Mouse (Mus musculus) bone marrow macrophage, adult 2 months (primary cell): ENCODE data around the gene Rad51b. TPM values are rescaled to one million over a fixed set of nuclear protein-coding genes. Genes with fewer than 3 reads are reported as not detected.

ENCODE experiments used
- H3K27ac ChIP-seq: 2 replicates; pipeline ENCODE4 v1.5.1; 2012; ENCODE audit warnings: low read depth, low read length; ENCODE audit not compliant: insufficient read depth
- H3K4me1 ChIP-seq: 2 replicates; pipeline ENCODE4 v1.6.1; 2012; ENCODE audit warnings: low read length; ENCODE audit not compliant: control insufficient read depth, insufficient read depth
- H3K4me3 ChIP-seq: 2 replicates; pipeline ENCODE4 v1.5.1; 2012; ENCODE audit warnings: mild to moderate bottlenecking, low read length, moderate library complexity; ENCODE audit not compliant: insufficient read depth
- CTCF ChIP-seq: IDR thresholded peaks from 2 replicates; pipeline ENCODE4 v1.5.1; 2012; ENCODE audit warnings: low read depth, mild to moderate bottlenecking, low read length, moderate library complexity
- POLR2A ChIP-seq: IDR thresholded peaks from 2 replicates; pipeline ENCODE4 v1.6.1; 2012; ENCODE audit warnings: mild to moderate bottlenecking, low read depth, low read length, borderline replicate concordance
- polyA plus RNA-seq: library from polyadenylated mRNA; stranded (reverse); fragments of >200 nt; gene quantifications from 2 replicates; pipeline ENCODE4 v1.2.4, GENCODE M21; 2012; ENCODE audit not compliant: missing spikeins, insufficient read depth, insufficient read length

Rad51b gene
- polyA plus RNA-seq, 1 experiment: 2.8 TPM

DNA sequence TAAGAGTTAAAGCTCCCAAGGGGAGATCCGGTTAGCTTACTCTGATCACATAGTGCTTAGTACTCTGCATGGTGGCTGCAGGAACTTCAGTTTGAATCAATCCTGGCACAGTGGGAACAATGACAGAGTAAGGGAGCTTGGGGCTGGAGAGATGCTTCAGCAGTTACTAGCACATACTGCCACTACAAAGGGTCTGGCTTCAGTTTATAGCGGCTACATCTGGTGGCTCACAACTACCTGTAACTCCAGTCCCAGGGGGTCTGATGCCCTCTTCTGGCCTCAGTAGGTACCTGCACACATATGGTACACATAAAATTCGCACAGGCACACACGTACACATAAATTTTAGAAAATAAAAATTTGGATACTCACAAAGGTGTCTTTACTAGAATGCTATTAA is 555.5 kb downstream of the Rad51b start:
- H3K27ac ChIP-seq: no peak overlapping the region
- no peak overlapping the region for H3K4me3 ChIP-seq
- TF ChIP-seq CTCF (no peak), POLR2A (no peak)
- H3K4me1 ChIP-seq: peaks cover 7% of the 10 kb centered on the region

DNA sequence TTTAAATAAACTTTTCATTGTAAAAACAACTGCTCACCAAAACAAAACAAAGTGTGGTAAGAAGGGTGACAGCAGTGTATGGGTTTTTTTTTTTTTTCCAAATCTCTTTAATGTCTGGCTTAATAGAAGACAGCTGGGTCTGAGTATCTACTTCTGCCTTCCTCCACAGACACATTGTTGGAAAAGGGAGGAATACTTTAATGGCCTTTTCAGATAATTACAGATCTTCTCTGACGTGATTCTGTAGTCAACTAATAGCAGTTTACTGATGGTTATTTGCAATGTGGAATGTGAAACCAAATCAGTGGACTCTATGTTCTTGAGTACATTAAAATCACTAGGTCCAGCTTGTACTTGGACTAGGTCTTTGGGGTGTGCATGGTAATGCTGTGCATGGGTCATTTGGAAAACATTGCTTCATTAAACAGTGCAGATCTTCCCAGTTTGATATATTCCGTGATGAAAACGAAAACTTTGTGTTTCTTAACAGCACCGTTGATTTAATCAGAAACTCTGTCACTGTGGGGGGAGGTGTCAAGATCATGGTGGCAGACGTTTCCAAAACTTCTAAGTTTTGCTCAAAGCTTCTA is 556.9 kb downstream of the Rad51b start:
- H3K4me1 ChIP-seq: peaks cover 7% of the 10 kb centered on the region
- TF ChIP-seq POLR2A (no peak), CTCF (no peak)
- no peak overlapping the region for H3K4me3 ChIP-seq
- no peak overlapping the region for H3K27ac ChIP-seq

DNA sequence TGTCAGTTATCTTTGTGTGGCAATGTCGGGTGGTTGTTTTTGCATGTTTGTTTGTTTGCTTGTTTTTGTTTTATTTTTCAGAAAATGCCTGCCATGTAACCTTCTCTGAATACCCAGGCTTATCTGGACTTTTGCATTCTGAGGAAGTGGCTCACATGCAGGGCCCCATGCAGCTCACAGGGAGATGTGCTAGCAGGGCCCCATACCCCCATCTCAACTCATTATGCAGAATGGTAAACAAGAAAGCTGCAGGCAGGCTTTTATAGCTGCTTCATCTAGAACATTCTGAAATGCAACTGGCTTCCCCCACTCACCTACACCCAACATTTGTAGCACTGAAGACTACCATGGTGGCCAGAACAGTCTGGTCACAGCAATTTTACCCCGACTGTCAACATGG is 557.4 kb downstream of the Rad51b start:
- H3K4me3 ChIP-seq: no peak overlapping the region
- H3K27ac ChIP-seq: no peak overlapping the region
- TF ChIP-seq CTCF: no peak
- no peak for TF ChIP-seq POLR2A
- peaks cover 6% of the 10 kb centered on the region for H3K4me1 ChIP-seq

DNA sequence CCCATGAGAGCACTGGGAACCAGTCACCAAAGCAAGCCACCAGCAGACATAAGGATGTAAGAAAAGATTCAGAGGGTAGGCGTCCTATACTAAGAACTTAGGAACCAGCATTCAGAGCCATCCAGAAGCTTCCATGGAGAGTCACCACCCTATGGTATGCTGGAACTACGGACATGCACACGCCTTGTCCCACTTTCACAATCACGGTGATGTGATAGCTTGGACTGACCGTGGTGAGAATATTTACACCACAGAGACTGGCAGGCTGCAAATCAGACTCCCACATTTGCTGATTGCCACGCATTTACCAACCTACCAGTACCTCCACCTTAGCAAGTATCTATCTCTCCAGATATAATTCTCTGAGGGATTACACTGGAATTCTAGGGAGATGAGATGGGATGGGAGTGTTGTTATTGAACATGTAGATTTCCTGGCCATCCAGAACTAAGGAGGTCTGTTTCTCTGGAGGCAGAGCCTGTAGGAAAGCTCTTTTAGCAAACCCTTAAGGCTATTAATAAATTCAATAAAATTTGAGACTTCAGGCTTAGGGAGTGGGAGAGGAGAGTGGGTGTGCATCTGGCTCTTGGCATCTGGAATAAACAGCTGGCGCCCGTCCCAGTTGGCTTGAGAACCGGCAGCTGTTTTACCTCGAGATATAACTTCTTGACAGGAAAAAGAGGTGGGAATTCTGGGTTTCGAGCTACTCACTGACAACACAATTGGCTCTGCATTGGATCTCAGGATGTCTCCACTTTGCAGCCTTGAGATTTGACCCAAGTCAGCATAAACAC is 559.2 kb downstream of the Rad51b start:
- Histone ChIP-seq H3K27ac (no peak overlapping the region), H3K4me1 (no peaks in the 10 kb centered on the region), H3K4me3 (no peak overlapping the region)
- TF ChIP-seq CTCF (no peak), POLR2A (no peak)

DNA sequence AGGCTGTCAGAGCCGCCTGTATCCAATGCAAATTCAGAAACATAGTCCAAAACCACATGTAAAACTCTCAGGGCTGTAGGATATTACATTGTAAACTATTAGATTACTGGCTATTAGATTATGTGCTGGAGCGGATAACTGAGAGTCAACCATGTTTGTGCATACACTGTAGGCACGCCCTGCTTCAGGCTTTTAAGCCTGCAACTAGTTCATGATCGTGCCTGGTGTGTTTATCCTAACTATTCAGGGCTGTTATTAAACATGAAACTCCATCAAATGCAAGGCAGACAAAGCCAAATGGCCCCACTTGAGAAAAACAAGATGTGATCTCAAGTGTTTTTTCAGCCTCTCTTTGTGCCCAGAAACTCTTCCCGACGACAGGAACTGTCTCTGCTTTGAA is 560.6 kb downstream of the Rad51b start:
- Histone ChIP-seq H3K27ac (no peak overlapping the region), H3K4me1 (no peaks in the 10 kb centered on the region), H3K4me3 (no peak overlapping the region)
- TF ChIP-seq POLR2A (no peak), CTCF (no peak)

DNA sequence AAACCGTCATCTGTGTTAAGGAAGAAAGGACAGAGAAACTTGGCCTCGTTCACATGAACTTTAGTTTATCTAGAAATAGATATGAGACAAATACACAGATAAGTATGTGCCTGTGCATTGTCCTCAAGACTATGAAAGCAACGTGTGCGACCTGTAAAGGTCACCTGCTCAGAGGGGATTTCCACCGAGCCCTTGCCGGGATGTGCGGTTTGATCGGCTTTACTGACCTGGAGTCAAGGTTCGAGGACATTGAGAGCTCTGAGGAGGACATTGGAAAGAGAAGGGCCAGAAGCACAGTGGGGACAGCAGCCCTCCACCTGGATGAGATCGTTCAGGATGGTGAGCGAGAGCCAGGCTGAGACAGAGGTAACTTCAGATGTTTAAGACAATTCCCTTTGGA is 561.3 kb downstream of the Rad51b start:
- H3K4me1 ChIP-seq: no peaks in the 10 kb centered on the region
- TF ChIP-seq POLR2A (no peak), CTCF (no peak)
- H3K27ac ChIP-seq: no peak overlapping the region
- no peak overlapping the region for H3K4me3 ChIP-seq

DNA sequence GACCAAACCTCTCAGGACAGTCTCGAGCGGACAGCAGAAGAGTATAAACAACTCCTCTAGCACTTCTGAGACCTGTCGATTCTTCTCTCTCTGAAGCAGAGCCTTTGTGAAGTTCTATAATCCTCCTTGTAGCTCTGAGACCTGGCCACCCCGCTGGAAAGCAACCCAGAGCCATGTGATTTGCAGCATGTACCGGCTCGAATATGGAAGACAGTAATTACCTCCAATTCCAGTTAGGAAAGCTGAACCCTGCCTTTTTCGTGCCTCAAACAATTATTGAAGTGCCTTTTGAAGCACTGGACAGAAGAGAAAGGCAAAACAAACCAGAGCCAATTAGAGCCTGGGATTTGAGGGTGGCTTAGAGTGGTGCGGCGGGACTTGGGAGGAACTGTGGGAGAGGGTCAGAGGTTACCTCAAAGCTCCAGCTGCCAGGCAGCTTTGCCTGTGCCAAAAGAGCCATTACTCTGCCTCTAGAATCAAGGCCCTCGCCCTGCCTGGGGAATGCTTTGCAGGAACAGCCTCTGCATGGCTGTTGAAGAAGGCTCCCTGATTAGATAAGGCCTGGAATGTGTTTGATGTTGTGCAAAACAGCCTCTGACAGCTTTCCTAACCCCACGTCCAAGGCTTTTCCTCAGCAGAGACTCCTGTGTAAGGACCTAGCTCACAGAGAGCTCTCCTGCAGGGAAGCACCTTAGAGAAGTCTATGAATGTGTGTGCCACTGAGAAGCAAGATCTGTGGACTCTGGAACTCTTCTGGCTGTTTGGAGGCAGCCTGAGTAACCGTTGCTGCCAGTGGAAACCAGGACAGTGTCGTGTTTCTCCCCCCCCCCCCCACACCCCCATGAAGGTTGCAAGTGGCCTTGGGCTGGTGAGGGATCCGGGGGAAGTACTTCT is 562.5 kb downstream of the Rad51b start:
- Histone ChIP-seq H3K27ac (no peak overlapping the region), H3K4me1 (peaks cover 7% of the 10 kb centered on the region), H3K4me3 (no peak overlapping the region)
- TF ChIP-seq POLR2A (no peak), CTCF (no peak)

DNA sequence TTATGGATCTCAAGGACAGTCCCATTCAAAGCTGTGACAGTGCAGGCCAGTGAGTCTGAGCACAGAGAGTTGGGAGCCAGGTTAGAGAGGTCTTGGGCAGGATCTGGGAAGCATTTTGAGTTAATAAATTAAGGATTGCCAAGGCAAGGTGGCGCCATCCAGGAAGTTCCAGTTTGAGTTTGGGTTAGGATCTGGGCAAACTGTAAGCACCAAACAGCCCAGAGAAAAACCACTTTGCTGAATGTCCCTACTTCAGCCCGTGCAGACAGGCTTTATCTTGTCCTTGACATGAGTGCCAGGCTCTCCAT is 563.1 kb downstream of the Rad51b start:
- H3K4me3 ChIP-seq: no peak overlapping the region
- no peak for TF ChIP-seq POLR2A
- no peak for TF ChIP-seq CTCF
- H3K27ac ChIP-seq: no peak overlapping the region
- H3K4me1 ChIP-seq: peaks cover 11% of the 10 kb centered on the region

Other genes with a start within 250 kb of the Rad51b start
- gene Pigh, start 207.6 kb upstream of the Rad51b start, polyA plus RNA-seq: 13.3 and 15.9 TPM in 2 replicates
- 0.90 and 1.5 TPM in 2 replicates for gene Arg2, start 166.5 kb upstream of the Rad51b start, polyA plus RNA-seq
- gene Vti1b, start 124.6 kb upstream of the Rad51b start, polyA plus RNA-seq: 77.7 and 94.5 TPM in 2 replicates
- 22.6 and 22.7 TPM in 2 replicates for gene Rdh11, start 105.0 kb upstream of the Rad51b start, polyA plus RNA-seq
- gene Rdh12, start 88.4 kb upstream of the Rad51b start, polyA plus RNA-seq: 0.98 and 0.99 TPM in 2 replicates
- 30.8 and 38.8 TPM in 2 replicates for gene Zfyve26, start 978 bp upstream of the Rad51b start, polyA plus RNA-seq